Mouse (Mus musculus) limb, embryonic 12.5 days (tissue): ENCODE measurements around the gene Mast4. TPM values are rescaled to one million over a fixed set of nuclear protein-coding genes. Genes with fewer than 3 reads are reported as not detected.

Experiments used
- ATAC-seq: fragments of 200-750 bp; cut with Nextera tagmentation; 2 replicates; pipeline ENCODE4 v1.8.0; 2017; ENCODE audit warnings: low read depth, moderate TSS enrichment; ENCODE audit not compliant: insufficient number of reproducible peaks, insufficient read depth, low FRiP score, low TSS enrichment
- H3K27ac ChIP-seq: fragments of 300-500 bp; sonication (generic); 2 replicates; pipeline ENCODE4 v1.5.1; 2016; ENCODE audit warnings: mild to moderate bottlenecking, moderate library complexity
- H3K27me3 ChIP-seq: fragments of 300-500 bp; sonication (generic); 2 replicates; pipeline ENCODE4 v1.6.1; 2016; ENCODE audit warnings: mild to moderate bottlenecking, moderate library complexity
- H3K36me3 ChIP-seq: fragments of 300-500 bp; sonication (generic); 2 replicates; pipeline ENCODE4 v1.6.1; 2016; ENCODE audit warnings: mild to moderate bottlenecking, moderate library complexity
- H3K4me1 ChIP-seq: fragments of 300-500 bp; sonication (generic); replicated peaks from 2 replicates; pipeline ENCODE4 v1.6.1; 2016
- H3K4me2 ChIP-seq: fragments of 300-500 bp; sonication (generic); 2 replicates; pipeline ENCODE4 v1.6.1; 2016; ENCODE audit warnings: mild to moderate bottlenecking, moderate library complexity
- H3K4me3 ChIP-seq: fragments of 300-500 bp; sonication (generic); replicated peaks from 2 replicates; pipeline ENCODE4 v1.5.1; 2016; ENCODE audit warnings: mild to moderate bottlenecking
- H3K9ac ChIP-seq: fragments of 300-500 bp; sonication (generic); replicated peaks from 2 replicates; pipeline ENCODE4 v1.6.1; 2016; ENCODE audit warnings: mild to moderate bottlenecking, moderate library complexity
- H3K9me3 ChIP-seq: fragments of 300-500 bp; sonication (generic); 2 replicates; pipeline ENCODE4 v1.6.1; 2016; ENCODE audit warnings: mild to moderate bottlenecking, moderate library complexity
- WGBS: fragments of 180-500 bp; shearing (Covaris S2); methylation state at CpG from one replicate; pipeline ENCODE4 v1.1.7; 2016; 5-methylcytosine and 5-hydroxymethylcytosine counted together
- polyA plus RNA-seq: library from polyadenylated mRNA; unstranded; fragments of >200 nt; fragmentation: Nextera tagmentation; extraction: Ambion mirVana; gene quantifications from 2 replicates; pipeline ENCODE4 v1.2.1, GENCODE M21; 2016

Mast4 gene
- polyA plus RNA-seq, 1 experiment from 2014 or later = 26.0 TPM

DNA sequence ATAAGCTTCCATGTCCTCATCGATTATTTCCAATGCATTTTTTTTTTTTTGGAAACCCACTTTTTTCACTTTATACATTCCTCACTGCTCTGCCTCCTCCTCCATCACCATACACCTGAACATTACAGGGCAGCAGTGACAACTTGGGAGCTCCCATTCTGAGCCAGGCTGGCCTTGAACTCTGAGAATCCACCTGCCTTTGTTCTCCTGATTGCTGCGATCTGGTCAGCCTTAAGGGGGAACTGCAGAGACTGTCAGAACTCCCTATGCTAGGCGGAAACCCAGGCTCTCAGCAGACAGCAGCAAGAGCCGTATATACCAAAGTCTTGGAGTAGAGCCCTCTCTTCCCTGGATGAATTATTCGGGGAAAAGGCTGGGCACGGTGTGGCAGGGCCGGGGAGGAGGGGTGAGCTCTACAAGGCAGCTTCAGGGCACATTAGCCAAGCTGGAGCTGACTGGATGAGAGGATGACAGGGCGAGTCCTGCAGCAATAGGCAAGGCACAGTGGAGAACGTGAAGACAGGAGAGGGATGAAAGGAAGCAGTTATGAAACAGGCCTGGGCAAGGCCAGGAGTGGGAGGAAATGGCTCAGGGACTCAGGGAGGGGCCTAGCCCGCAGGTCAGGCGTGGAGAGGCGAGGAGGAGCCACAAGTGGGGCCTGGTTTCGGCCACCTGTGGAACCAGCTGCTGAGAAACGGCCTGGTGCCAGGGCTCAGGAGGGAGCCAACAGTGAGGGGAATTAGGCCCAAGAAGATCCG lies 435.7 kb downstream of the Mast4 start:
- ATAC-seq = peak; percentile 43; the same call in 1 of the 2 replicates
- no peaks in the 10 kb centered on the region for H3K9me3 ChIP-seq
- peaks cover 51% of the 10 kb centered on the region for H3K4me1 ChIP-seq
- no peak overlapping the region for H3K4me2 ChIP-seq
- H3K9ac ChIP-seq = peak overlapping the region; percentile 40; the same call in 1 of the 2 replicates
- H3K36me3 ChIP-seq = no peaks in the 10 kb centered on the region
- H3K27me3 ChIP-seq = no peaks in the 10 kb centered on the region
- 39% methylated on average over 15 of the region's 15 CpGs for WGBS
- no peak overlapping the region for H3K4me3 ChIP-seq
- H3K27ac ChIP-seq = peak overlapping the region; percentile 1; the same call in 1 of the 2 replicates

DNA sequence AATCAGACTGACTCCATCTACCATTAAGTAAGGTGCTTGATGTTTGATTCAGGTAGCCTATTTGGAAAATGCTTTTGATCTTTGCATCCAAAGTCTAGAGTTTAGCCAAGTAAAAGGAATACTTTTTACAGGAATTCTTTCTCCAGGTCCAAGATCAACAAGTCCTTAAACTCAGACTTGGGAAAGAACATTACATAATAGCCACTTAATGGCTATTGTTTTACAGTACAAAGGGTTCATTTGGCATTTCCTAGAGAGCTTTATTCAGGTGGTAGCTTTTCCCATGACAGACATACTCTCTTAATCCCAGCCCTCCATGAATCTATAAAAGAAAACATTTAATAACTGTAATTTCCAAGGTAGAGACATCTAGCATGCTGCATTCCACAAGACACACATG lies 438.0 kb downstream of the Mast4 start:
- H3K36me3 ChIP-seq = no peaks in the 10 kb centered on the region
- H3K27ac ChIP-seq = no peak overlapping the region
- no peak for ATAC-seq
- no peak overlapping the region for H3K9ac ChIP-seq
- no peak overlapping the region for H3K4me2 ChIP-seq
- H3K27me3 ChIP-seq = no peaks in the 10 kb centered on the region
- peaks cover 54% of the 10 kb centered on the region for H3K4me1 ChIP-seq
- H3K9me3 ChIP-seq = no peaks in the 10 kb centered on the region
- no peak overlapping the region for H3K4me3 ChIP-seq

DNA sequence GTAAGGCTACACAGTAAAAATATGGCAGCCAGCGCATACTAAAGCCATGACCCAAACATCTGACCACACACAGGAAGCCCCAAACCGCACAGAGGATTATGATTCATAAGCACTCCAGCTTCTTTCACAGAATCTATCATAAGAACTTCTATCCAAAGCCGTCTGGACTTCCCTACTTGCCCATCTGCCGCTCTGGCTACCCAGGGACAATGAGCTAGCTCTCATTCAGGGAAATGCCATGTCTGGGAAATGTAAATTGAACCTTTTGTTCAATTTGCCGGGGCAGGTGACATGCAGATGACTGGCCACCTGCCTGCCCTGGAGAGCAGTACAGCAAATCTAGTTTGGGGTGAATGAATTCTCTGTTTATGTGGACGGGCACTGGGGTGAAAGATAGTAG lies 438.4 kb downstream of the Mast4 start:
- no peak overlapping the region for H3K27ac ChIP-seq
- whole genome bisulfite sequencing = 83% methylated on average over 6 of the region's 6 CpGs
- no peaks in the 10 kb centered on the region for H3K36me3 ChIP-seq
- peaks cover 50% of the 10 kb centered on the region for H3K4me1 ChIP-seq
- H3K27me3 ChIP-seq = no peaks in the 10 kb centered on the region
- no peak overlapping the region for H3K9ac ChIP-seq
- no peak for ATAC-seq
- H3K4me2 ChIP-seq = no peak overlapping the region
- no peaks in the 10 kb centered on the region for H3K9me3 ChIP-seq
- H3K4me3 ChIP-seq = no peak overlapping the region

DNA sequence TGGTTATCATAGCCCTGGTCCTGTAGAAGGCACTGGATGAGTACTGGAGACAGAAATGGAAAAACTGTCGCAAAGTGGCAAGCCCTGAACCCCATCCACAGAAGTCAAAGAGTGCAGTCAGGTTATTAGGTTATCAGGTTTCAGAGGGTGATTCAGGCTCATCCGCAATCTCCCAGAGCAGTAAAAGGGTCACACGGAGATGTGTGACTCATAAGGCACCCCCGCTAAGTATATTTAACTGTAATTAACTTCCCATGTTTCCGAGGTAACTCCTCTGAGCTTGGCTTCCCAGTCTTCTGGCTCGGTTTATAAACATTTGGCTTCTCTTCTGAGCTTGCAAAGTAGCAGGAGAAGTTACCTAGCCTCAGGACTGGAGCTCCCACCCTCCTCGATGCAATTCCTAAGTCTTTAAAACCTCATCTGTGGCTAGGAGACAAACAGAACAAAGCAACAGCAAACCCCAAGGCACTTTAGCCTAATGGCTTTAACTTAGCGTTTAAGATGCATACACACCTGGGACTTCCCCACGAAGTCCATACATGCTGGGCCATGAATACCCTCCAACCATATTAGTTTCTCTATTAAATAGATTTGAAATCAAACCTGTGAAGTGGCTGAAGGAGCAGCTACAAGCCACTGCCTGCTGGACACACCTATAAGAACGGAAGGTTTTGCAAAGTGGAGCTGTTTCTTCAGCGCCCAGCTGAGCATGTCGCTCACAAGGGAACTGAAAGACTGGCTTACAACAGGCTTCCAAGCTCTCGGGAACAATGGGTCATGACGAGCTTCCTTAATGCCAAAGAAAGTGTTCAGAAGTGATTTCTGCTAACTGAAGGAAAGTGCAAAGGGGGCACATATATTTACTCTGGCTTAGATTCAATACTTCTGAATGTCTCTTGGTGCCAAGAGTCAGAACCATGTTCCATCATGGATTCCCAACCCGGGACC lies 439.7 kb downstream of the Mast4 start:
- ATAC-seq = no peak

DNA sequence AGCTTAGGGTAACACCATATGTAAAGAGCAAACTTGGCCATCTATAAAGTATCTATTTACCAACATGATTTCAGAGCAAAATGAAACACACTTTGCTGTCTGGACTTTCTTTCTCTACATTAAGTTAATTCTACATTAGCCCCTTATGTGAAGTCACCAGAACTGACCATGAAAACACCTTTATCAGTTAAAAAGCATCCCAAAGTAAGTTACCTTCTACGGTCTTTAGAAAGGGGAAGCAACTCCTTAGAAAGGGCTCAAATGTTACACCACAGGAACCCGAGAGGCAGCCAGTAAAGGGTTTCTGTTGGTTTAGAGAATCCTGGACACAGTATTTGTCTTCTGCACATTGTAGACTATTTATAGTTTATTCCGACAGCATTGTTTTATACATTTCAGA lies 441.5 kb downstream of the Mast4 start:
- Histone ChIP-seq H3K9ac (no peak overlapping the region), H3K36me3 (no peaks in the 10 kb centered on the region), H3K27ac (no peak overlapping the region), H3K9me3 (no peaks in the 10 kb centered on the region), H3K4me1 (peaks cover 36% of the 10 kb centered on the region), H3K27me3 (no peaks in the 10 kb centered on the region), H3K4me2 (no peak overlapping the region), H3K4me3 (no peak overlapping the region)
- 90% methylated on average over 3 of the region's 3 CpGs for WGBS
- ATAC-seq = no peak

More for the DNA sequence above, 439.7 kb downstream of the Mast4 start:
- no peak overlapping the region for H3K27ac ChIP-seq
- no peaks in the 10 kb centered on the region for H3K36me3 ChIP-seq
- H3K9me3 ChIP-seq = no peaks in the 10 kb centered on the region
- no peaks in the 10 kb centered on the region for H3K27me3 ChIP-seq
- no peak overlapping the region for H3K9ac ChIP-seq
- peaks cover 42% of the 10 kb centered on the region for H3K4me1 ChIP-seq
- H3K4me3 ChIP-seq = no peak overlapping the region
- H3K4me2 ChIP-seq = no peak overlapping the region
- 31% methylated on average over 15 of the region's 15 CpGs for WGBS

DNA sequence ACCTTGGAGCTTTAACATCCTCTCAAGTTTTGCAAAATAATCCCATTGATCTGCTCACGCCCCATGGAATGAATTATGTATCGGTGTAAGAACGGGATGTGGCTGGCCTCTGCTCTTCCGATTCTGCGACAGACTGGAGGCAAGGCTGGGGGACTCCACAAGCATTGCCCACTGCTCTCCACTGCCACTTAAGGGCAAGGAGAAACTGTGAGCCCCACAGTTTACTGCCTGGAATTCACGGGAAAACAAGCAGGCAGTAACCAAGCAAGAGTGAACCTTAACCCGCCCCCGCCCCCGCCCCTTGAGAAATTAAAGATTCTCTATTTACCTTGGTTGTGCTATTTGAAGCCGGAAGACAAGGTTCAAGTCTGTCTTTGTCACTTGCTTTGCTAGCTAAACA lies 444.3 kb downstream of the Mast4 start:
- H3K36me3 ChIP-seq = no peaks in the 10 kb centered on the region
- H3K4me3 ChIP-seq = no peak overlapping the region
- ATAC-seq = no peak
- no peak overlapping the region for H3K4me2 ChIP-seq
- H3K27me3 ChIP-seq = no peaks in the 10 kb centered on the region
- 81% methylated on average over 10 of the region's 10 CpGs for WGBS
- no peak overlapping the region for H3K27ac ChIP-seq
- no peaks in the 10 kb centered on the region for H3K9me3 ChIP-seq
- H3K4me1 ChIP-seq = peaks cover 30% of the 10 kb centered on the region
- no peak overlapping the region for H3K9ac ChIP-seq

DNA sequence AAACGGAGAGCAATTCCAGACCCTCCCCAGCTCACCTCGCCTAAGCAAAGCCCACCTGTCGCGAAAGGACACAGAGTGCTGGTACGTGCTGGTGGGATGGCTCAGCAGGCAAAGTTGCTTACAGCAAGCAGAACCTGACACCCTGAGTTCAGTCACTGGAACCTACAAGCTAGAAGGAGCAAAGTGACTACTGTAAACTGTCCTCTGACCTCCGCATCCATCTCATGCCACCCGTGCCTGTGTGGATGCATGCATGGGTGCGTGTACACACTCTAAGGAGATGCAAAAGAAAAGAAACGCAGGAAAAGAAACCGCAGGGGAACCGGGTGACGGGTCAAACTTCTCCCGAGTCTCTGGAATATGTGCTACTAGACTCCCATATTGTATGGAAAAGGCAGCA lies 444.8 kb downstream of the Mast4 start:
- no peaks in the 10 kb centered on the region for H3K27me3 ChIP-seq
- no peak overlapping the region for H3K4me3 ChIP-seq
- H3K9me3 ChIP-seq = no peaks in the 10 kb centered on the region
- no peak for ATAC-seq
- WGBS = 86% methylated on average over 13 of the region's 13 CpGs
- H3K9ac ChIP-seq = no peak overlapping the region
- H3K27ac ChIP-seq = no peak overlapping the region
- no peaks in the 10 kb centered on the region for H3K36me3 ChIP-seq
- H3K4me1 ChIP-seq = peaks cover 26% of the 10 kb centered on the region
- no peak overlapping the region for H3K4me2 ChIP-seq

DNA sequence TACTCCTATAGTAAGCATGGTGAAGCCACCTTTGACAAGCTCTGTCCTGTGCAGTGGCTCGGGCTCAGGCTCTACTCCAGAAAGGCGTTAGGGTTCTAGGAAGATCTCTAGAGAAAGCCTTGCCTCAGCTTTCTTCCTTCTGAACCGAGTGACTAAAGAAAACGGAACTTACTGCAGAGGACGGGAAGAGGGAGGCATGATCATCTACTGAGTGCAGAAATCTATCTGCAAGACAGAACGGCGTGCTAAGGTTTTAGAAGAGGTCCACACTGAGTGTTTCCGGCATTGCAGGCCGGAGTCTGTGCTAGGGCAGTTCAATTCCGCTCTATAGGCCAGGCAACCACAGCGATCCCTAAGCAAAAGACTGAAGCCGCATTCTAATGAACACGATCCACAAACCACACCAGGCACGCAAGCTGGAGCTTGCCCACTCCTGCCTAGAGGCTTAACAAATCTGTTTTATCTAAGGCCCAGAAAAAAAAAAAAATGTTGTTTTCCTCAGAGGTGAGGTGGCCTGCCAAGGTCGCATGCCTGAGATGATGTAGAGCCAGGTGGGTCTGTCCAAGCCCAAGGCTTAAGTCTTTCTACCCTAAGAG lies 445.3 kb downstream of the Mast4 start:
- 79% methylated on average over 15 of the region's 15 CpGs for WGBS
- H3K27ac ChIP-seq = peak overlapping the region; percentile 46; the same call in 1 of the 2 replicates
- H3K9me3 ChIP-seq = no peaks in the 10 kb centered on the region
- H3K4me2 ChIP-seq = no peak overlapping the region
- no peaks in the 10 kb centered on the region for H3K27me3 ChIP-seq
- peaks cover 20% of the 10 kb centered on the region for H3K4me1 ChIP-seq
- H3K4me3 ChIP-seq = no peak overlapping the region
- H3K9ac ChIP-seq = no peak overlapping the region
- ATAC-seq = no peak
- H3K36me3 ChIP-seq = no peaks in the 10 kb centered on the region

DNA sequence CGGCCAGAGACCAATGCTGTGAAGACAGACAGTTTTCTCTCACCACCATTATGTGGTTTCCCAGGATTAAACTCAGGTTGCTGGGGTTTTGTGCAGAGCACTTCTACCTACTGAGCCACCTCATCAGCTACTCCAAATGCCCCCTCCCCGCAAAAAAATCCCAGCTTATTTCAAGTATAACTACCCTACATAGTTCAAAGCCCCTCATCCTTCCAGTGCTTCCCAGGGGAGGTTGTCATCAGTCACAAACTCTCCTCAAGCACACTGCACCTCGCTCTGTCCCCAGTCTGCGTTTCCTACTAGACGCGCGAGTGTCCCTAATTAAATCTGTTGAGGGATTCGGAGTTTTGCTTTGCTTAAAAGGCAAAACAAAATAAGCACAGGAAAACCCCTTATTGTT lies 446.1 kb downstream of the Mast4 start:
- Histone ChIP-seq H3K4me2 (no peak overlapping the region), H3K27me3 (no peaks in the 10 kb centered on the region), H3K4me1 (peaks cover 13% of the 10 kb centered on the region), H3K27ac (no peak overlapping the region), H3K9me3 (no peaks in the 10 kb centered on the region), H3K9ac (no peak overlapping the region), H3K4me3 (no peak overlapping the region), H3K36me3 (no peaks in the 10 kb centered on the region)
- 71% methylated on average over 8 of the region's 8 CpGs for WGBS
- no peak for ATAC-seq

DNA sequence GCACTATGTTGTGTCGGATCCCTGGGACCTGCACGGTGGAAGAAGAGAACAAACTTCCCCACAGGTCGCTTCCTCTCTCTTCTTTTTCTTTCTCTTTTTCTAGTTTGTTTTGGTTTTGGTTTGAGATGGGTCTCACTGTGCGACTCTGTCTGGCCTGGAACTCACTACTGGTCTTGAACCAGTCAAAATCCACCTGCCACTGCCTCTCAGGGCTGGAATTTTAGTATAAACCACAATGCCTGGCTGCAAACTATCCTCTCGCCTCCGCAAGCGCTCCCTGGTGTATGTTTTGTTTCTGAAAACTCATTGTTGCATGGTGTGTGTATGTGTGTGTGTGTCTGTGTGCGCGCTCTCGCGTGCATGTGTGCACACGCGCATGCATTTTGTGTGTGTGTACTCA lies 446.8 kb downstream of the Mast4 start:
- no peak overlapping the region for H3K27ac ChIP-seq
- no peak overlapping the region for H3K4me3 ChIP-seq
- no peaks in the 10 kb centered on the region for H3K9me3 ChIP-seq
- ATAC-seq = no peak
- H3K4me1 ChIP-seq = peaks cover 13% of the 10 kb centered on the region
- H3K36me3 ChIP-seq = no peaks in the 10 kb centered on the region
- no peak overlapping the region for H3K4me2 ChIP-seq
- no peak overlapping the region for H3K9ac ChIP-seq
- WGBS = 94% methylated on average over 13 of the region's 13 CpGs
- H3K27me3 ChIP-seq = no peaks in the 10 kb centered on the region

DNA sequence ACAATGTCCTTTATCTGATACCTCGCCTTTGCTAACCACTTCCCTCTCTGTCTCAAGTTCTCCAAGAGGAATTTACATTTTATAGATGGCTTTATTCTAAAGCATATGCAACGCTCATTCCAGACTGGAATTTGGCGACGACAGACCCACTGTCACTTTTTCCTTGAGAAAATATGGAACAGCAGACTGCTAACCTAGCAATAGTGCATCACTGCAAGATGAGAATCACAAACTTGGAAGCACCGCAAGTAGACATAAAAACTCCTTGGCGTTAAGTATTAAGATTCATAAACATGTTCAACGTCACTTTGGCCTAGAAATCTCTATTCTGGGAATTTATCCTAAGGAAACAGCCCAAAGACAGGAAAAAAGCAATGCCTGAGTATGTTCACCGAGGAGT lies 447.5 kb downstream of the Mast4 start:
- no peak overlapping the region for H3K27ac ChIP-seq
- peaks cover 13% of the 10 kb centered on the region for H3K4me1 ChIP-seq
- H3K4me3 ChIP-seq = no peak overlapping the region
- no peaks in the 10 kb centered on the region for H3K9me3 ChIP-seq
- no peak overlapping the region for H3K9ac ChIP-seq
- H3K27me3 ChIP-seq = no peaks in the 10 kb centered on the region
- no peak overlapping the region for H3K4me2 ChIP-seq
- H3K36me3 ChIP-seq = no peaks in the 10 kb centered on the region
- WGBS = 84% methylated on average over 8 of the region's 8 CpGs
- no peak for ATAC-seq
